Mouse (Mus musculus): Measurements from ENCODE around the gene Edrf1.

- TF ChIP-seq CTCF (IDR thresholded peaks at IDR 0.05; ENCODE audit: low read depth) (no peak), EP300 (IDR thresholded peaks at IDR 0.05; ENCODE audit: low read depth) (no peak)
These were observed 2.3 kb upstream of the Edrf1 start for GRCm38 (mm10) chr7:133634932-133635650.
